Comparison of ENCODE assay signal across 20 mouse cellular contexts in the genomic region with DNA sequence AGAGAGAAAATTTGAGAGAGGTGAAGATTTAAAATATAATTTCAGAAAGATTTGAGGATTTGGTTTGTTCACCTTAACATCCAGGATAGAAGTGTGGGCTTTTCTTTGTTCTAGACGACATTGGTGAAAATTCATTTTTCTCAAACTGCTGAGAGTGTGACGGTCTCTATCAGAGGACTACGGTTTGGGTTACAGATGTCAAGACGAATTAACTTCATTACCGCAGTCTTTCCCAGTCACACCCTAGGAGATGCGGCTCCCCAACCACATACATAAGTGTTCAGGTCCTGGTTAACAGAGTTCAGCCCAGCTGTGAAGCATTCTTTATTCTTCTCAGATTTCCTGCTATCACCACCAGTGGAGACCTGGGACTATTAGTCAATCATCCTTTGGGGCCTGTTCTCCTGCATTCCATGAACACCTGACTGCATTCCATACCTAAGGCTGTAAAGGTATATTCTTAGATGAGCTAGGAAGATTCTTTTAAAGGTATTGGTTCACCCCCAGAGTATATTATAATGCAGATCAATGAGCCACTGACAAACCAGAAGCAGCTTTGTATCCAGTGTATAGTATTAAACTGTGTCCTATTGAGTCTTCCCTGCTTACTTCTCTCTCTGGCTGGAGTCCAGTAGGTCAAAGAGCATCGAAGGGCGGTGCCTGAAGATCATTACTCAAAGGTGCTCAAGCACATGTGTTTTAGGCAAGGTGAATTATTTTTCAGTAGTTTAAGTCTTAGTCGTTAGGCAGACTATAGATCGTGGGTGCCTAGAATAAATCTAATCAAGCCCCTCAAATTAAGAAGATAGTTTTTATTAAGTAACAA.
DNase-seq lines count a peak whose midpoint lies in the region; ATAC-seq and TF ChIP-seq lines count a peak whose summit lies in the region.
"Had no signal": no experiment of that assay in that cellular context is flagged by ENCODE, and none has a peak within 500 bp of the region (broad histone marks: within the 10 kb centered on the region; RNA-seq: fewer than 3 reads in every experiment).

No protein-coding gene starts in this region.

- H3K36me3 ChIP-seq in kidney, adult 2 months (ENCODE audit: control insufficient read depth, insufficient read depth, low read length): no peaks in the 10 kb centered on the region
- H3K36me3 ChIP-seq in midbrain, embryonic 11.5 days (ENCODE audit: control insufficient read depth, insufficient read depth, low read length): no peaks in the 10 kb centered on the region
- H3K36me3 ChIP-seq in midbrain, embryonic 16.5 days (ENCODE audit: control insufficient read depth, insufficient read depth, low read length): no peaks in the 10 kb centered on the region
- H3K36me3 ChIP-seq in kidney, postnatal 0 days (ENCODE audit: insufficient read depth, low read length): no peaks in the 10 kb centered on the region
- H3K36me3 ChIP-seq: embryonic facial prominence, embryonic 12.5 days; midbrain, embryonic 13.5 days had no signal

- H3K27me3 ChIP-seq in kidney, adult 2 months (replicated peaks; ENCODE audit: control insufficient read depth, insufficient read depth, low read length): no peaks in the 10 kb centered on the region
- no peaks in the 10 kb centered on the region for H3K27me3 ChIP-seq in midbrain, embryonic 11.5 days (ENCODE audit: control insufficient read depth, insufficient read depth, low read length)
- H3K27me3 ChIP-seq in midbrain, embryonic 16.5 days (ENCODE audit: control insufficient read depth, insufficient read depth, low read depth, low read length): no peaks in the 10 kb centered on the region
- H3K27me3 ChIP-seq in kidney, postnatal 0 days (ENCODE audit: insufficient read depth, low read length): no peaks in the 10 kb centered on the region
- H3K27me3 ChIP-seq: CH12.LX; embryonic facial prominence, embryonic 12.5 days; midbrain, embryonic 13.5 days had no signal

- peak; percentile 76 for DNase-seq in kidney, adult 2 months
- no peak for DNase-seq in kidney, postnatal 4 days
- peak; percentile 84 for DNase-seq in midbrain, embryonic 11.5 days (ENCODE audit: low spot score, missing footprints)
- no peak for DNase-seq in kidney, postnatal 0 days (ENCODE audit: low spot score)
- no peak for DNase-seq in left cerebral cortex, adult 8-10 months (ENCODE audit: low spot score in 2 of 2)
- no peak for DNase-seq in right cerebral cortex, postnatal 25 days
- DNase-seq: adrenal gland, postnatal 36 days; cerebellum, adult 2 months; layer of hippocampus, postnatal 36 days; right cerebral cortex, postnatal 14 days; thymus, adult 2 months had no signal

- H3K27ac ChIP-seq in kidney, adult 2 months (ENCODE audit: insufficient read depth, low read depth, low read length): no peak overlapping the region
- H3K27ac ChIP-seq in midbrain, embryonic 11.5 days (ENCODE audit: low read depth, low read length): no peak overlapping the region
- no peak overlapping the region for H3K27ac ChIP-seq in midbrain, embryonic 16.5 days (ENCODE audit: low read length)
- 0 out of 2 replicates have a peak overlapping the region, but pooled peaks have one; percentile 15 for H3K27ac ChIP-seq in kidney, postnatal 0 days
- H3K27ac ChIP-seq: embryonic facial prominence, embryonic 12.5 days; hindbrain, postnatal 0 days; layer of hippocampus, adult 2 months; macrophage; midbrain, embryonic 13.5 days had no signal

- 67% methylated on average over 10 of the region's 10 CpGs for WGBS in kidney, adult 2 months
- WGBS in midbrain, embryonic 11.5 days: 68% methylated on average over 10 of the region's 10 CpGs
- 68% methylated on average over 10 of the region's 10 CpGs for WGBS in midbrain, embryonic 16.5 days
- 74% methylated on average over 10 of the region's 10 CpGs for WGBS in kidney, postnatal 0 days

- no peak for TF ChIP-seq CTCF in kidney, adult 2 months (conservative IDR thresholded peaks at IDR 0.05; ENCODE audit: insufficient read depth, insufficient read length, low read depth, low read length)
- TF ChIP-seq CTCF in kidney, postnatal 0 days (IDR thresholded peaks at IDR 0.05; ENCODE audit: low read depth): no peak

- ATAC-seq in midbrain, embryonic 11.5 days (ENCODE audit: low FRiP score): peak; percentile 52; the same call in 1 of the 2 replicates
- ATAC-seq in midbrain, embryonic 16.5 days: no peak
- ATAC-seq in kidney, postnatal 0 days (replicated peaks; ENCODE audit: low FRiP score, low read depth): 0 out of 2 replicates have a peak, but pooled peaks have one; percentile 21
- ATAC-seq: forebrain, embryonic 14.5 days; hindbrain, postnatal 0 days; midbrain, embryonic 13.5 days had no signal

- no peaks in the 10 kb centered on the region; the same call in 1 of the 2 replicates for H3K9me3 ChIP-seq in midbrain, embryonic 11.5 days (ENCODE audit: control insufficient read depth, low read length)
- no peaks in the 10 kb centered on the region for H3K9me3 ChIP-seq in midbrain, embryonic 16.5 days (replicated peaks; ENCODE audit: control insufficient read depth, low read length, poor library complexity, severe bottlenecking)
- no peaks in the 10 kb centered on the region for H3K9me3 ChIP-seq in kidney, postnatal 0 days (replicated peaks; ENCODE audit: low read length)
- H3K9me3 ChIP-seq: embryonic facial prominence, embryonic 12.5 days had no signal

- H3K4me3 ChIP-seq in kidney, adult 2 months (ENCODE audit: insufficient read depth, low read depth, low read length): no peak overlapping the region
- H3K4me3 ChIP-seq in midbrain, embryonic 11.5 days (ENCODE audit: low read depth, low read length): no peak overlapping the region
- H3K4me3 ChIP-seq in midbrain, embryonic 16.5 days (ENCODE audit: low read depth, low read length): no peak overlapping the region
- no peak overlapping the region for H3K4me3 ChIP-seq in kidney, postnatal 0 days (replicated peaks; ENCODE audit: low read depth, low read length)
- H3K4me3 ChIP-seq: embryonic facial prominence, embryonic 12.5 days; layer of hippocampus, adult 2 months; midbrain, embryonic 13.5 days; myocyte had no signal

- no peak overlapping the region for H3K4me2 ChIP-seq in midbrain, embryonic 11.5 days
- no peak overlapping the region for H3K4me2 ChIP-seq in midbrain, embryonic 16.5 days (ENCODE audit: low read length)
- no peak overlapping the region for H3K4me2 ChIP-seq in kidney, postnatal 0 days (ENCODE audit: low read length)
- H3K4me2 ChIP-seq: embryonic facial prominence, embryonic 12.5 days; midbrain, embryonic 13.5 days had no signal

- no peak overlapping the region for H3K9ac ChIP-seq in midbrain, embryonic 11.5 days (ENCODE audit: low read length)
- H3K9ac ChIP-seq in midbrain, embryonic 16.5 days (ENCODE audit: low read depth, low read length): no peak overlapping the region
- no peak overlapping the region for H3K9ac ChIP-seq in kidney, postnatal 0 days (ENCODE audit: low read depth, low read length)
- H3K9ac ChIP-seq: embryonic facial prominence, embryonic 12.5 days; midbrain, embryonic 13.5 days had no signal

- peaks cover 4% of the 10 kb centered on the region; the same call in 1 of the 2 replicates for H3K4me1 ChIP-seq in kidney, adult 2 months (ENCODE audit: control insufficient read depth, insufficient read depth, low read length)
- peaks cover 4% of the 10 kb centered on the region for H3K4me1 ChIP-seq in midbrain, embryonic 11.5 days (ENCODE audit: control insufficient read depth, insufficient read depth, low read length)
- H3K4me1 ChIP-seq in midbrain, embryonic 16.5 days (ENCODE audit: control insufficient read depth, insufficient read depth, low read length): peaks cover 2% of the 10 kb centered on the region; the same call in 1 of the 2 replicates
- no peaks in the 10 kb centered on the region for H3K4me1 ChIP-seq in kidney, postnatal 0 days (replicated peaks; ENCODE audit: insufficient read depth, low read length)

- TF ChIP-seq POLR2A in kidney, adult 2 months (IDR thresholded peaks at IDR 0.05; ENCODE audit: low read depth, low read length): no peak

Comparison
In these comparisons a context has a peak if more than half of its experiments do, and no peak if none do; other contexts are left out.
1. DNase-seq: peak in kidney, adult 2 months (single experiment) and midbrain, embryonic 11.5 days (single experiment); none in kidney, postnatal 4 days (0 of 2), kidney, postnatal 0 days (single experiment), left cerebral cortex, adult 8-10 months (0 of 2) and right cerebral cortex, postnatal 25 days (single experiment).